Mouse (Mus musculus): Measurements from ENCODE around the gene Brcc3.

Gene Brcc3

DNA sequence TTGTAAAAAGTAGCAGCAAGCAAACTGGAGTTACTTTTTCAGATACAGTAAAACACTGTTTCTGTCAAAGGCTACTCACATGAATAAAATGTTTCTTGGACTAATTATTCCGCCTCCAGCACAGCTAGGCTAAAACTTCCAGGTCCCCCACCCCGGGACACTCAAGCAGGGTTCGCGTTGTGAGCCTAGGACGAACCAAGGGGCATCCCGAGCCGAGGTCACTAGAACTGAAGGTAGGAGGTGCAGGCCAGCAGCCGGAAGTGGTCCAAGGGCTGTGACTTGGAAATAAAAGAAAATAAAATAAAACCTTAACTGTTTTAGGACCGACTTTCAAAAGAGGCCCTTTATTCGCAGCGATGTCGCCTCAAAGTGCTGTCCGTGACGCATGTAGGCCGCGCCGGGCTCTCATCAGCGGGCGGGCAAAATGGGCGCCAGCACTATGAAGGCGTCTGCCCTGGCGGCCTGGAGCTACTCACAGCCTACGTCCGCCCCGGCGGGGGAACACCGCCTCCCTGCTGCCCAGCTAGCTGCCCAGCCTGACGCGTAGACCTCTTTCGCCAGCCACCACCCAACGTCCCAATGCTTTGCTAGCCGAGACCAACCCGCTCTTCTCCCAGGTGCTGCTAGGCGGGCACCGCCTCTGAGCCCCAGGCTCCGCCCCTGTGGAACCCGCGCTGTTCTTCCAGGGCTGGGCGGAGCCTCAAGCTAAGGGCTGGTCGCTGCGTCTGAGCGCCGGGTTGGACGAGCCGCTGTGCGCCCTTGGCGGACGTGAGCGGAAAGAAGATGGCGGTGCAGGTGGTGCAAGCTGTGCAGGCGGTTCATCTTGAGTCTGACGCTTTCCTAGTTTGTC, at the start of gene Brcc3, which contains the start of the genes Cmc4 and Mtcp1:
Gene Brcc3 (plus strand): TSS at position 693 of the 850 bp plus-strand sequence.
Gene Cmc4 (minus strand): TSS at position 649 of the 850 bp plus-strand sequence.
Gene Mtcp1 (minus strand): TSS at position 653 of the 850 bp plus-strand sequence.
- DNase-seq (ENCODE audit: low spot score in 2 of 2): peak; percentile 80 to 83

DNA sequence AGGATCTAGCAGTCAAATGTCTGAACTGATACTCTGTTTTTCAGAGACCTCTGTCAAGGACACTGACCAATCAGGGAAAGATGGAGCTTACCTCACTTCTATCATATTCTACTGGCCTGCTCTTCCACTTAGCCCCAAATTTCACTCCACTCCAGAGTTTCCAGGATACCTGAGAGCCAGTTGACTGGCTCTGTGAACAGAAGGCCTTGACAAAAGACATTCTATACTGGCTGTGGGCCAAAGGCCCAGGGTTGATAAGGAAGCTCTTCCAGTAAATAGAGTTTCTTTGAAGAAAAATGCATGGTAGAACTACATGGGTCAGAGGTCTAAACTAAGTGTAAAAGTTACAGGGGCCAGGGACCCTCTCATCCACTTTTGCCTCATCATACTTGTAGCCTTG, 46.2 kb upstream of the Brcc3 start:
- DNase-seq (ENCODE audit: low spot score in 2 of 2): no peak

DNA sequence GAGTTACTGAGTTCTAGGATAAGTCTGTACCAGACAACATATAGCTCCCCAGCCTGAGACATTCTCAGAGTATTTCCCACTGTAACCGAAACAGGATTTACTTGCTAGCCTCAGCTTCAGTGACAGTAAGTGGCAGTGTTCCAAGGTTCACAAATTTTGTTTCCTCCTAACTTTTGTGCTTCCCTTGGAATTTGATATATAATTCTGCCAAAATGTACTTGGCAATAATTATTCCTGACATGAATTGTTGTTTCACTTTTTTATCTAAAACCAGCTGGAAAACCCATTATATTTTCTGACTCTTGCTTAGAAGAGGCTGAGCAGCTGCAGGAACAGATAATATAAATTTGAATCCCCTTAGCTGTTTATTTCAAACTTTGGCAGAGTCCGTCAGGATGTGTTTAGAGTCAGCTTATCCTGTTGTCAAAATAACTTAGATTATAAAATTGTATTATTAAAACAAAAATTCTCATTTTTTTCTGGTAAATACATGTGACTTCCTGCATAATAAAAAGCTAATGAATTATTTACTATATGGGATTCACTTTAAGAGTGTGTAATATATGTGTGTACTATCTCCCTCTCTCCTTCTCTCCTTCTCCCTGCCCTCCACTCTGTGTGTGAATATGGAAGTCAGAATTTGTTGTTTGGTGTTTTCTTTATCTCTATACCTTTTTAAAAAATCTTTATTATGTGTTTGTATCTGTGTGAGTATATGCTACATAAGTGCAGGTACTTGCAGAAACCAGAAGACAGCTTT, 43.6 kb upstream of the Brcc3 start:
- DNase-seq (ENCODE audit: low spot score in 2 of 2): no peak

DNA sequence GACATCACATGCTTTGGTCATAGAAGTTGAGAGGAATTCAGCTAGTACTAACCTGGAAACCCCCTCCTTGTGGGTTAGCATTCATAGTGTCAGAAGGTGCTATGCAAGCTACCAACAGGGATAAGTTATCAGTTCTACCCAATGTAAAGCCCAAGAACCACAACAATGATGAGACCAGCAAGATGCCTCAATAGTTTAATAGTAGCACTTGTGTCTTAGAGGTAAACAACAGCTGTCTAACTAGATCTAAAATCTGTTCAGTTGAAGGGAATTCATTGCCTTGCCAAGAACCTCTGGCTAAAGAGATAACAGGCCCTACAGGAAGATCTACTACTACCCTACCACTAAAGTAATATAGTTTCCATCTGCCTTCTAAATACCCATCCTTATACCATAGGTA, 39.6 kb upstream of the Brcc3 start:
- no peak for DNase-seq (ENCODE audit: low spot score in 2 of 2)

DNA sequence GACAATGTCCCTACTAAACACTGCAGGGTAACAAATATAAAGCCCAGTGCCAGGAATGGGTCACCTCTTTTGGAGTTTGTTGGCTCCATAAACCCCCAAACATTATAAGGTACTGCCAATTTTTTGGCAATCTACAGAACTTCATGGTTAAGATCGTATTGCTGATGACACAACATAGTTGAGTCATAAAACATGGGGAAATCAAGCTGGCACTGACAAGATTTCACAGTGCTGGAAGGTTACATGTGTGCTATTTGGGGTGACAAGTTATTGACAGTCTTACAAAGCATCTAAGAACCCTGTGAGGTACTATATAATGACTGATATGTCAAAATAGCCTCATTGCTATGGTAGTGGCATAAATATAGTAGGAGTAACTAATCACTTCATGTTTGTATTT, 35.3 kb upstream of the Brcc3 start:
- DNase-seq (ENCODE audit: low spot score in 2 of 2): no peak

DNA sequence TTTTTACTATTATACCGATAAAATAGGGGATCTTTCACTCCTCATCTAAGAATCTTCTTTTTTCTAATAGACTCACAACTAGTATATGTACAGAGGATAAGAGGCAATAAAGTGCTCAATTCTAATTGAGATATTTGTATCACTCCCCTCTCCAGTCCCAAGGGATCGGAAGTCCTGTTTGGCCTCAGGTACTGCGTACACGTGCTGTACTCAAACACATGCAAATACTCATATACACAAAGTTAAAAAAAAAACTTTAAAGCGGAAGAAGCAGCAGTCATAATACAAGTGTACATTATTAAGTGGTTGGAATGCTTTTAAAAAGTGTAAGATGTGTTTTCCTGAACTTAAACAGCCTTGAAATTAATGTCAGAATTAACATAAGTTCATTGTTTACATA, 34.7 kb upstream of the Brcc3 start:
- DNase-seq (ENCODE audit: low spot score in 2 of 2): no peak

DNA sequence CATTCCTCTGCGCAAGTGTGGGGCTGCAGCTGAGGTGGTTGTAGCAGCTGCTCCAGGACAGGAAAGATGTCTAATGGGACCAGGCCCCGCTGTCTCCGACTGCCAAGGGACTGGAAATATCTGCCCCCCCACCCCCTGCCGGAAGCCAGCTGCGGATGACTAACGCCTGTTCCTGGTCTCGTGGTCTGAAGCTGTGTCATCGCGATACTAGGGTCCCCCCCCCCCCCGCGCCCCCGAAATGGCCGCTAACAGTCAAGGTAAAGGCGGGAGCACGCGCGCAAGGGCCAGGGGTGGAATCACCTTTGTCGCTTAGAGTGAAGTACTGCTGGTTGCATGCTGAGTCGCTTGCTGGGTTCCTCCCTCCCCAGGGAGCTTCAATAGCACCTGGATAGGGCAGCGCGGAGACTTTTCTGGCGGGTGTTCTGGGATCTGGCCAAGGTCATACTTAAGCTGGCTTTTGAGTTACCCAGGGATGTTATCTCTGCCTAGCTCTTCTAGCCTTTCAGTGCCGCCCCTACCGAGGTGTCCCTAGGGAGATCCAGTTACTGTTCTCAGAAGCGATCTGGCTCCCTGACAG, 34.1 kb upstream of the Brcc3 start, which contains the start of the genes Fundc2 and F8:
Gene Fundc2 (plus strand): TSS at position 205 of the 577 bp plus-strand sequence.
Gene F8 (minus strand): TSS at position 421 of the 577 bp plus-strand sequence.
- DNase-seq (ENCODE audit: low spot score in 2 of 2): peak; percentile 40 to 77

DNA sequence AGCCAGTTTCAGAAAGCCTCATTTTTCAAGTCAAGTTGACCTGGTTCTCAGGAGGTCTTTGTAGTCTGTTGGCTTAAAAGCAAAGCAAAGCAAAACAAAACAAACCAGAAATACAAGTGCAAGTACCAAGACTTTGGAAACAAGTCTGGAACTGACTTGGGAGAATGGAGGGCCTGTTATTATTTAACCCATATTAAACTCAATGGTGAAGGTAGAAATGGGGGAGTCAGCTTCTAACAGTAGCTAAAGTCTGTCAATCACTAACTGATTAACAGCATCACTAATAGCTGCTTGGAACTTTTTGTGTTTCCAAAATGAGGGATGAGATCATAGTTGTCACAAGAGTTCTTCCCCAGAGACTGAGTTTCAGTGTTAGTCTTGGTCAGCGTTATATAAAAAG, 17.0 kb upstream of the Brcc3 start:
- DNase-seq (ENCODE audit: low spot score in 2 of 2): no peak

DNA sequence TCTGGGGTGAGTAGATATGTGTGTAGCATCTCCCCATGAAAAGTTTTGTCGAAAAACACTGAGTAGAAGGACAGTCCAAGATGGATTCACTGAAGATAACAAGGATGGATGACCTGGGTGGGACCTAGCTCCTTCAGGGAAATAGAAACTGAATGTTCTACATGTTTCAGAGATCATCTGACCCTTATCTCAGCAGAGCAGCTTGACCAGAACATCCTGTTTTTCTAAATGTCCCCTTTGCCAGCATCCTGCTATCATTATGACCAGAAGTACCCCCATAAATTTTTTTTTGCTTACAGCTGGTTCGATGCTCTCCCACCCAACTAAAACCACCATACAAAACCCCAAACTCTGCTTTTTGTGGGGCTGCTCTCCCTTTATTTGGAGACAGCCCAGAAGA, 13.8 kb upstream of the Brcc3 start:
- DNase-seq (ENCODE audit: low spot score in 2 of 2): no peak

DNA sequence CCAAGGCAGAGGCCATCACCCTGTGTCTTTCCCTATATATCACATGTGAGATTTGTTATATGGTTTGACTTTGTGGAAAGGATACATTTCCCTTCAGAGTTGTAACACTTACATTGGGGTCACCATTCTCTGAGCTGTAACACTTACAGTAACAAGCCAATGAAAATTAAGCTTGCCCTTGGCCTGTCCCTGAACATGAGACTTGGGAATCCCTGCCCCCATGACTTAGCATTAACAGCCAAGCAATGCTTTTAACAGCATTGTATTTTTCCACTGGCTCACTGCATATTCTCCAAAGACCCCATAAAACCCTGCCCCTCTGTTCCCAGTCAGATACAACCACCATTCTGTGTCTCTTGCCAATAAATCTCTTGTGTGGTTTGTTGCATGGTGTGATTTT, 13.1 kb upstream of the Brcc3 start:
- DNase-seq (ENCODE audit: low spot score in 2 of 2): no peak

DNA sequence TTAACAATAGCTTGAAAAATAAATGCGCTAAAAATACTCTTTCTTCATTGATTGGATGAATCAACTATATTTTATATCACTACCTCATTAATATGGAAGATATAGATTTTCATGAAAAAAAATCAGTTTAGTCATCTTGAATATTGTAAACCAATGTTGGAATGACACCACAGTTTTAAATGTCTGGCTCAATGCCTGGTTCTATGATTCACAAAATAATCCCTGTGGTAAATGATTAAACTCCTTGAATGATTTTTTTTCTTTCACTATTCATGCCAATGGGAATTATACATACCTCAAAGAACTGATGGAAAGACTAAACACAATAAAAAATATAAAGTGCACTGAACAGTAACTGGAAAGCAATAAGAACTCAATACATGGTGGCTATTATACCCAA, 6.7 kb upstream of the Brcc3 start:
- DNase-seq (ENCODE audit: low spot score in 2 of 2): no peak

DNA sequence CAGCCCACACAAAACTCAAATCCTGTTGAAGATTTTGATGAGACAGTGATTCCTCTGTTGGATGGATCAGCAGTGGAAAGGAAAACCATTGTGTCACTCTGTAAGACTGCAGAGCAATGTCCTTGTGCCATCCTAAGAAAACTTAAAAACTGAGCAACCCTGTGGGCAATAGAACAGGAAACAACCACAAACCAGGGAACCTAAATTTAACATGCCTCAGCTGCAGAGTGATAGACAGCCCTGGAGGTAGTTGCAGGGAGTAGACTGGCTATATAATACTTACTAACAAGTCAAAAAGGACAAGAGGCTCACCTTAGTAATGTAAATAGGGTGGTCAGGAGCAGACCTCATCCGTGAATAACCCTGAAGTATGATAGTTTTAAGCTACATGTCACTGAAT, 38.2 kb downstream of the Brcc3 start:
- DNase-seq (ENCODE audit: low spot score in 2 of 2): no peak

DNA sequence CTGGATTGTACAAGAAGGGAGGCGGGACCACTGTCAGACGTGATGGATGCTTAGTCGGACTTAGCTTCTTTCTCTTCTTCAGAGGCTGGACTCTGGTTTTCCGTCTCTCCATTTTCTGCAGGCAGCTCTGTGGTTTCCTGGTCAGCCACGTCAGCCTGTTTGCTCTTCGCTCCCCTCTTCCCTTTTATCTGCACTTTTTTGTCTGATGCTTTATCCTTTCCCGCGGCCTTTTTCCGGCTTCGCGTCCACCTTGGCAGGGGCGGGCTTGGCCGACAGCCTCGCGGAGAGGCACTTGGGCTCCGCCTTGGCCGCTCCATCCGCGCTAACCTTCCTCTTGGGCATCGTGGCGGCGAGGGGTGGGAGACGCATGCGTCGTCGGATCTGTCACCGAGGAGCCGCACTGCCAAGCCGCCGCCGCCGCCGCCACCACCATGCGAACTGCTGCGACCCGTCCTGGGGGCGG, 58.8 kb downstream of the Brcc3 start:
- DNase-seq (ENCODE audit: low spot score in 2 of 2): peak; percentile 38 to 50

DNA sequence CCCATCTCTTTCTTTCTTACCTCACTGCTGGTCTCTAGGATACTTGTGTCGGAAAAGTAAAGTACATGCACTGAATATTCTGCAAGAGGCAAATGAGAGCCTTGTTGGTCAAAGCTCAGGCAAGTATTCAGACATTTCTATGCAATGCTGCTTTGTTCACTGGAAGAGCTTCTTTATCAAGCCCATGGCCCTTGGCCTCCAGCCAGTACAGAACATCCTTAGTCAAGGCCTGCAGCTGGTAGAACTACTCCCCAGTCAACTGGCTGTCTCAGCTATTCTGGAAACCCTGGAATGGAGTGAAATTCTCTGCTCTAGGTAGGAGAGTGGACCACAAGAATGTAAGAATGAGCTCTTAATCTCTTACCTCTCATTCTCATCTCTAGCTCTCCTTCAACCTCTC, 73.5 kb downstream of the Brcc3 start:
- DNase-seq (ENCODE audit: low spot score in 2 of 2): no peak

All from frontal cortex, postnatal 10 days (tissue).